Comparison of ENCODE assay signal across 8 mouse cellular contexts in the genomic region with DNA sequence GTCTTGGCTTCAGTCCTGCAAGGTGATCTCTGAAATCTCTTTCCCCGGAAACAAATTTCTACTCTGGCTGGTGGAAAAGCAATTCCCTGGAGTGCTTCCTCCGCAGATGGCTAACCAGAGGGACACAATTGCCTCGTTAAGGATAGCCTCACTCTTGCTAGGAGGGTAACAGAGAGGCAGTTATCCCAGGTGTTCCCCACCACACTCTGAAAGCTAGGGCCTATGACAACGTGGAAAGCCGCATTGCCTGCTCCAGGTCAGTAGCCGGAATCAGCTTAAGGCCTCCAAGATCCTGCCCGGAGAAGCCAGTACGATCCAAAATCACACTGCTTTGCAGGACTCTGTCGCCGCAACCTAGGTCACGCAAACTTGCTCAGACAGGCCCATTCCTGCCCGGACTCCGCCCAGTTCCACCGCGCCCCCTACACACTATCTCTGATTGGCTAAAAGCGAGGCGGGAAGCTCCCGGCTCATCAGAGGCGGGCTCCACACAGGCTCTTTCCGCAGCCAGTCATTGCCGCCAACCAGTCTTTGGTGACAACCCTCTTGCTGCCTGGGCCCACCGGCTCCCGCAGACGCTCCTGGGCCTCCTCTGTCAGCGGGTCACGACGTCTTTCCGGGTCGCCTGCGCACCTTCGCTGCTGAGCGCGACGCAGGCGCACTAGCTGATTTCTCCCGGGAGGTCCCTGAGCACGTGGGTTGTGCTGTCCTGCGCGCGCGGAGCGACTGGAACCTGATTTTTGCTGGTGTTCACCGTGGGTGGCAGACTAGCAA. TPM values are rescaled to one million over a fixed set of nuclear protein-coding genes. Genes with fewer than 3 reads are reported as not detected.
DNase-seq lines count a peak whose midpoint lies in the region; ATAC-seq and TF ChIP-seq lines count a peak whose summit lies in the region.

Gene Mthfd1, plus strand, starts transcription at position 574 of the 774 bp plus-strand sequence.

- H3K9ac ChIP-seq in lung, postnatal 0 days (replicated peaks; ENCODE audit: low read depth) = peak within 1 kb of the TSS; percentile 51

- H3K36me3 ChIP-seq in hindbrain, embryonic 10.5 days = no peaks in the 10 kb centered on the region
- H3K36me3 ChIP-seq in lung, postnatal 0 days (ENCODE audit: insufficient read depth, low read length) = no peaks in the 10 kb centered on the region

- peak; percentile 100 for ATAC-seq in frontal cortex, adult (ENCODE audit: low TSS enrichment)
- peak; percentile 99 for ATAC-seq in lung, postnatal 0 days

- TF ChIP-seq EP300 in lung, postnatal 0 days (IDR thresholded peaks at IDR 0.05) = peak; percentile 58; the same call in 1 of the 2 replicates

- 0 out of 2 replicates have a peak, but pooled peaks cover 2% of the 10 kb centered on the region for H3K27me3 ChIP-seq in hindbrain, embryonic 10.5 days (ENCODE audit: insufficient read depth, poor library complexity, severe bottlenecking)
- no peaks in the 10 kb centered on the region for H3K27me3 ChIP-seq in lung, postnatal 0 days (replicated peaks; ENCODE audit: insufficient read depth, low read length)

- no peak; the same call in 1 of the 2 replicates for TF ChIP-seq CTCF in lung, postnatal 0 days (IDR thresholded peaks at IDR 0.05)

- 2% methylated on average over 43 of the region's 43 CpGs for WGBS in hindbrain, embryonic 10.5 days
- WGBS in lung, postnatal 0 days = 3% methylated on average over 43 of the region's 43 CpGs

- H3K9me3 ChIP-seq in hindbrain, embryonic 10.5 days = no peaks in the 10 kb centered on the region
- H3K9me3 ChIP-seq in lung, postnatal 0 days (ENCODE audit: low read length) = no peaks in the 10 kb centered on the region

- peak within 1 kb of the TSS; percentile 89 for H3K27ac ChIP-seq in hindbrain, embryonic 10.5 days
- H3K27ac ChIP-seq in lung, postnatal 0 days (ENCODE audit: low read length) = peak within 1 kb of the TSS; percentile 91

- H3K4me2 ChIP-seq in lung, postnatal 0 days (replicated peaks; ENCODE audit: low read depth, low read length) = peak within 1 kb of the TSS; percentile 86

- DNase-seq in MN1 (ENCODE audit: low spot score) = peak; percentile 96
- peak; percentile 95 for DNase-seq in cerebellum, adult 9-10 months
- peak; percentile 94 for DNase-seq in hindbrain, embryonic 10.5 days (ENCODE audit: low spot score)
- peak; percentile 98 for DNase-seq in layer of hippocampus, adult 9-11 months
- peak; percentile 98 for DNase-seq in lung, postnatal 0 days (ENCODE audit: low spot score)
- peak; percentile 83 for DNase-seq in ovary, postnatal 14 days (ENCODE audit: low spot score)
- peak; percentile 95 for DNase-seq in thymus, postnatal 14 days

- peak within 1 kb of the TSS; percentile 70 for H3K4me3 ChIP-seq in hindbrain, embryonic 10.5 days
- peak within 1 kb of the TSS; percentile 66 for H3K4me3 ChIP-seq in lung, postnatal 0 days (ENCODE audit: low read depth, low read length)

- H3K4me1 ChIP-seq in hindbrain, embryonic 10.5 days (replicated peaks) = peaks cover 29% of the 10 kb centered on the region
- H3K4me1 ChIP-seq in lung, postnatal 0 days (ENCODE audit: insufficient read depth, low read depth, low read length) = peaks cover 7% of the 10 kb centered on the region

RNA-seq across cellular contexts. Expression of gene Mthfd1, which starts in this region (rescaled TPM):
- polyA plus RNA-seq in hindbrain, embryonic 10.5 days (2016; fragmentation: Nextera tagmentation; extraction: Ambion mirVana) = 62.5 and 85.6 TPM in 2 replicates
- polyA plus RNA-seq in lung, postnatal 0 days (2015; fragmentation: Nextera tagmentation; extraction: Ambion mirVana) = 105 and 111 TPM in 2 replicates

Comparison
In these comparisons a context has a peak if more than half of its experiments do, and no peak if none do; other contexts are left out.
1. Peak in every context shown above with its lines: DNase-seq, ATAC-seq, H3K4me3 ChIP-seq and H3K27ac ChIP-seq.